Mouse (Mus musculus) liver, adult 2 months (tissue): ENCODE data around the gene Lrfn2. TPM values are rescaled to one million over a fixed set of nuclear protein-coding genes. Genes with fewer than 3 reads are reported as not detected.
A peak's percentile ranks its signal among the peaks of the same experiment; 100 is the strongest.

ENCODE experiments used
- DNase-seq: peaks from one replicate; pipeline ENCODE4 v3.0.0-alpha.2; 2011; ENCODE audit warnings: low read depth, low spot score; ENCODE audit errors: extremely low read depth
- H3K27ac ChIP-seq: fragments of 200-500 bp; replicated peaks from 2 replicates; pipeline ENCODE4 v1.5.1; 2012; ENCODE audit warnings: low read depth, mild to moderate bottlenecking, control low read depth, inconsistent platforms, low read length; ENCODE audit not compliant: insufficient read depth
- H3K27me3 ChIP-seq: fragments of 200-500 bp; 2 replicates; pipeline ENCODE4 v1.6.1; 2012; ENCODE audit warnings: mild to moderate bottlenecking, moderate library complexity, low read length, inconsistent platforms; ENCODE audit not compliant: control insufficient read depth, insufficient read depth
- H3K36me3 ChIP-seq: fragments of 200-500 bp; 2 replicates; pipeline ENCODE4 v1.6.1; 2012; ENCODE audit warnings: low read length, inconsistent platforms; ENCODE audit not compliant: control insufficient read depth, insufficient read depth
- H3K4me1 ChIP-seq: fragments of 200-500 bp; 2 replicates; pipeline ENCODE4 v1.6.1; 2011; ENCODE audit warnings: low read length; ENCODE audit not compliant: control insufficient read depth, insufficient read depth
- H3K4me3 ChIP-seq: fragments of 200-500 bp; 2 replicates; pipeline ENCODE4 v1.5.1; 2011; ENCODE audit warnings: low read depth, mild to moderate bottlenecking, control low read depth, low read length, moderate library complexity; ENCODE audit not compliant: insufficient read depth
- H3K79me2 ChIP-seq: fragments of 200-500 bp; 2 replicates; pipeline ENCODE4 v1.6.1; 2012; ENCODE audit warnings: inconsistent platforms, mild to moderate bottlenecking, low read length, moderate library complexity; ENCODE audit not compliant: control insufficient read depth, insufficient read depth
- H3K9ac ChIP-seq: fragments of 200-500 bp; 2 replicates; pipeline ENCODE4 v1.6.1; 2012; ENCODE audit warnings: low read depth, mild to moderate bottlenecking, control low read depth, inconsistent platforms, low read length
- CTCF ChIP-seq: fragments of 200-500 bp; IDR thresholded peaks from 2 replicates; pipeline ENCODE4 v1.5.1; 2011; ENCODE audit warnings: low read depth, low read length, control low read depth
- POLR2A ChIP-seq: fragments of 200-500 bp; IDR thresholded peaks from 2 replicates; pipeline ENCODE4 v1.6.1; 2011; ENCODE audit warnings: low read length, control low read depth; ENCODE audit not compliant: insufficient read depth; ENCODE audit errors: extremely low read depth
- WGBS: fragments of 180-500 bp; shearing (Covaris S2); methylation state at CpG from one replicate; pipeline ENCODE4 v1.1.7; 2018; 5-methylcytosine and 5-hydroxymethylcytosine counted together
- polyA plus RNA-seq: library from polyadenylated mRNA; depleted of rRNA; stranded (reverse); fragments of >200 nt; gene quantifications from 2 replicates; pipeline ENCODE4 v1.2.3, GENCODE M21; 2012
- total RNA-seq: library from RNA; depleted of rRNA; stranded (reverse); fragments of >200 nt; gene quantifications from 2 replicates; pipeline ENCODE4 v1.2.3, GENCODE M21; 2014

The Lrfn2 gene
- total and polyA plus RNA-seq, 2 experiments = not detected

GRCm38 (mm10) chr17:48935201-48935600 is 3.0 kb downstream of the Lrfn2 start:
- Histone ChIP-seq H3K27ac (no peak overlapping the region), H3K9ac (no peak overlapping the region), H3K27me3 (peaks cover 6% of the 10 kb centered on the region; the same call in 1 of the 2 replicates), H3K4me3 (no peak overlapping the region), H3K36me3 (no peaks in the 10 kb centered on the region), H3K4me1 (peaks cover 8% of the 10 kb centered on the region), H3K79me2 (no peaks in the 10 kb centered on the region)
- no peak for DNase-seq
- TF ChIP-seq CTCF = no peak
- TF ChIP-seq POLR2A = no peak
- WGBS = 85% methylated on average over 8 of the region's 8 CpGs

- TF ChIP-seq CTCF = no peak
- TF ChIP-seq POLR2A = no peak
- Histone ChIP-seq H3K9ac (no peak overlapping the region), H3K79me2 (no peaks in the 10 kb centered on the region), H3K27me3 (peaks cover 6% of the 10 kb centered on the region; the same call in 1 of the 2 replicates), H3K27ac (no peak overlapping the region), H3K36me3 (no peaks in the 10 kb centered on the region), H3K4me1 (peaks cover 8% of the 10 kb centered on the region), H3K4me3 (no peak overlapping the region)
- DNase-seq = peak; percentile 75
- 57% methylated on average over 5 of the region's 5 CpGs for WGBS
Observed at GRCm38 (mm10) chr17:48936445-48937141, 4.4 kb downstream of the Lrfn2 start.

- no peak overlapping the region for H3K9ac ChIP-seq
- DNase-seq = peak; percentile 91
- WGBS = 42% methylated on average over 7 of the region's 7 CpGs
- no peaks in the 10 kb centered on the region for H3K27me3 ChIP-seq
- H3K4me3 ChIP-seq = no peak overlapping the region
- H3K79me2 ChIP-seq = no peaks in the 10 kb centered on the region
- TF ChIP-seq POLR2A (no peak), CTCF (no peak)
- no peak overlapping the region for H3K27ac ChIP-seq
- H3K36me3 ChIP-seq = no peaks in the 10 kb centered on the region
- H3K4me1 ChIP-seq = peaks cover 7% of the 10 kb centered on the region
Observed at GRCm38 (mm10) chr17:48938711-48939220, 6.6 kb downstream of the Lrfn2 start.

- Histone ChIP-seq H3K4me1 (no peaks in the 10 kb centered on the region), H3K79me2 (no peaks in the 10 kb centered on the region)
- 93% methylated on average over 9 of the region's 9 CpGs for whole genome bisulfite sequencing
Observed at GRCm38 (mm10) chr17:48946315-48946714, 14.1 kb downstream of the Lrfn2 start.

GRCm38 (mm10) chr17:48946765-48947164 is 14.6 kb downstream of the Lrfn2 start:
- Histone ChIP-seq H3K27ac (no peak overlapping the region), H3K79me2 (no peaks in the 10 kb centered on the region), H3K4me1 (no peaks in the 10 kb centered on the region), H3K4me3 (no peak overlapping the region), H3K9ac (no peak overlapping the region), H3K27me3 (no peaks in the 10 kb centered on the region), H3K36me3 (no peaks in the 10 kb centered on the region)
- 81% methylated on average over 3 of the region's 3 CpGs for WGBS
- DNase-seq = no peak
- TF ChIP-seq POLR2A = no peak
- no peak for TF ChIP-seq CTCF

More at GRCm38 (mm10) chr17:48946315-48946714, 14.1 kb downstream of the Lrfn2 start:
- Histone ChIP-seq H3K27ac (no peak overlapping the region), H3K9ac (no peak overlapping the region), H3K36me3 (no peaks in the 10 kb centered on the region), H3K4me3 (no peak overlapping the region), H3K27me3 (no peaks in the 10 kb centered on the region)
- DNase-seq = no peak
- no peak for TF ChIP-seq CTCF

- DNase-seq = no peak
- Histone ChIP-seq H3K9ac (no peak overlapping the region), H3K4me1 (no peaks in the 10 kb centered on the region), H3K79me2 (no peaks in the 10 kb centered on the region), H3K27me3 (no peaks in the 10 kb centered on the region), H3K36me3 (no peaks in the 10 kb centered on the region), H3K4me3 (no peak overlapping the region), H3K27ac (no peak overlapping the region)
- WGBS = 97% methylated on average over 1 of the region's 1 CpGs
- TF ChIP-seq CTCF (no peak), POLR2A (no peak)
Observed at GRCm38 (mm10) chr17:48951250-48951649, 19.1 kb downstream of the Lrfn2 start.
